Mouse (Mus musculus): ENCODE data around the gene Zfp37.
"Not testable (repeated sequence)": the region's sequence is repeated elsewhere in the genome, so short reads cannot be mapped to it uniquely, and the experiment has no call there.

GRCm38 (mm10) chr4:62167636-62168035, 63.2 kb downstream of the Zfp37 start:
- TF ChIP-seq CTCF (IDR thresholded peaks at IDR 0.05; ENCODE audit: control insufficient read depth, insufficient read depth, low read length); POLR2A (IDR thresholded peaks at IDR 0.05; ENCODE audit: borderline replicate concordance, control insufficient read depth, low read depth, low read length): not testable (repeated sequence)
